Mouse (Mus musculus) cerebellum, postnatal 25 days (tissue): ENCODE measurements around the gene Tnks1bp1.
A peak's percentile ranks its signal among the peaks of the same experiment; 100 is the strongest.

ENCODE experiments used
- DNase-seq, 2 experiments: peaks; one replicate each; pipeline ENCODE4 v3.0.0; 2021; ENCODE audit warnings: mixed read lengths in 2 of 2

Gene Tnks1bp1

DNA sequence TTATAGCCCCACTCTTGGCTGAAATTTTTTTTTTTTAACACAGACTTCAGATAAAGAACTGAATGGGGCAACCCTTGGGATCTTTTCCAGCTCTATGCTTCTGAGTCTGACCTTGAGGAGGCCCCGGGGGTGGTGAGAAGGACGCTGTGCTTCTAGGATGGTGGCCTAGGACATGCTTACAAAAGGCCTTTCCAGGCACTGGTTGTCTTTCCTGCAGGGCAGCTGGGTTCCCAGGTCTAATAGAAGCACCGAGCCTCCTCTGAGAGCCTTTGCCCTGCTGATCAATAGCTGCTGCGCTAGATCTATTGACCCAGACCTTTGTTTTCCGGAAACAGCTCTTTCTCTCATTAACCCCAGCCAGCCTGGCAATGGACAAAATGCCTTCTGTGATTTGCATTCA is 48.1 kb downstream of the Tnks1bp1 start:
- no peak for DNase-seq

DNA sequence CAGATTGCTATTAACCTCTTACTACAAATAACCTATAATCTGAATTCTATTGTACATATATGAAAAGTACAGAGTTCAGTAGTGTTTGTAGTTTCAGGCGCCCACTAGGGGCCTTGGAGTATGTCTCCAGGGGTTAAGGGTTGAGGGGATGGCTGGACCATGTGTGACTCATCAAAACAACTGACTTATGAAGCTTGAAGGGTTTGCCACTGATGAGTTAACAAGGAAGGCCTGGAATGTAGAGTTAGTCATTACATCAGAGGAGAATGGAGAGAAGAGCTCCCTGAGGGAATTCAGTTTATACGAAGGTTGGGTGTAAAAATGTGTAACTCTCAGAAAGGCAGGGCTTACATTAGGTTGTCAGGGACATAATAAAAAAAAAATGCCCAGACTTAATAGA is 50.2 kb downstream of the Tnks1bp1 start:
- no peak for DNase-seq

DNA sequence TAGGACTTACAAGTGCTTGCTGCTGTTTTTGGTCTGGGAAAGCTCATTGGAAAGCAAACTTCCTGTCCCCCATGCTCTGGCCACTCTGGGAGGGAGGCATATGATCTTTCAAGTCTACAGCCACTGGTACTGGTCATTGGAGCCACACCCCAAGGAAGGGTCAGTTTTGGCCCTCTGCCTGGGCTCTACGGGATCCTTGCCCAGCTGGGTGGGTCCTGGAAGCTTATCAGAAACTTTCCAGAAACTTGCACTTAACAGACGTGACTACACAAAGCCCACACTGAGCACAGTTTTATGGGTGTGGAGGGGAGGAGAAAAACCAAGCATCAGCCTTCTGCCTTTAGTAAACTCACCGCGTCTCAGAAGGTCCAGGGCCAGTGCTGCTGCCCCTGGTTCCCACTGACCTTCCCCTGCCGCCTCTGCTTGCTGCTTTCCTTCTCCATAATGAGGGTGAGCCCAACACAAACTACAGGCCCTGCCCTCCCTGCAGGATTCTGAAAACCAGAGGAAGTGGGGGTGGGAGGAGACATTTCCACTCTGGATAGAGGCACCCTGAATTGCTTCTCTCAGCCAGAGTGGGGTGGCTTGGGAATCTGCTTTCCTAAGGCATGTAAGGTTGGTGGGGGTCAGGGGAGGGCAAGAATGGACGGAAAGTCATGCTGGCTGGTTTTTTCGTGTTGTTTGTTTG is 51.1 kb downstream of the Tnks1bp1 start:
- no peak for DNase-seq

DNA sequence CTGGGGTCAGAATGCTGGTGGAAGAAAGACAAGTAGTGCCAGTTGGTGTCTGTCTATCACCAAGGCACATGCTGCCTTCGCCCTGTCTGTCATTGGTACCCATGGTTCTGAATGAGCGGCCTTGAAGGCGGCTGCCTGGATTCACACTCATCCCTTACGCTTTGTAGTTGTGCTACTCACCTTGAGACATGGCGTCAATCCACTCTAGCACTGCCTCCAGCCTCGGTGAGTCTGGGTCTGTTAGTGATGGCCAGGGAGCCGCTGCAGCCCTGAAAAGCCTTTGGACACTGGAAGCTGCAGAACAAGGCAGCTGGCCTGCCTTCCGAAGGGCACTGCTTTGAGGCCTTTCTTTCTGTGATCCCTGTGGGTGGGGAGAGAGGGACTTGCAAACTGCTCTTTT is 55.4 kb downstream of the Tnks1bp1 start:
- no peak for DNase-seq

DNA sequence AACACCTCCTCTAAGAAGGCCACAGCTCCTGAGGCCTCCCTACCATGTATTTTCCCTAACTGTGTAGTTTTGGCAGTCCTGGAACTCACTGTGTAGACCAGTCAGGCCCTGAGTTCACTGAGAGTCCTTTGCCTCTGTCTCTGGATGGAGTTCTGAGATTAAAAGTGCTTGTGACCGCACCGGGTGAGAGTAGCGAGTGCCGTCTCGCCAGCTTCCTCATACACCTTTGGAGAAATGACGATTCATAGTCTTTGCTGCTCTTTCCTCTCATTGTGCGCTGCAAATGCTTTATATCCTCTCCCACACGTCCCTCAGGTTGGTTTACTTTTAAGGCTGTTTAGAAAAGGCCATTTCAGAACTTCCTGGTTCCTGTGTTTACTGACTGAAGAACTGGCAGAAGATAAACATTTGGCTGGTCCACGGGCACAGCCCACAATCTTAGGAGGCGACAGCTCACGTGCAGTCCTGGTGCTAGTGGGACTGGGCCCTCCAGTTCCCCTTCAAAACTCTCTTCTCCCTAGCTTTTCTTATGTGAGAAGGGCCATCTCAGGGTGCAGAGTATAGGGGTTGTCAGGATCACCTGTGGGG is 57.7 kb downstream of the Tnks1bp1 start:
- no peak for DNase-seq

DNA sequence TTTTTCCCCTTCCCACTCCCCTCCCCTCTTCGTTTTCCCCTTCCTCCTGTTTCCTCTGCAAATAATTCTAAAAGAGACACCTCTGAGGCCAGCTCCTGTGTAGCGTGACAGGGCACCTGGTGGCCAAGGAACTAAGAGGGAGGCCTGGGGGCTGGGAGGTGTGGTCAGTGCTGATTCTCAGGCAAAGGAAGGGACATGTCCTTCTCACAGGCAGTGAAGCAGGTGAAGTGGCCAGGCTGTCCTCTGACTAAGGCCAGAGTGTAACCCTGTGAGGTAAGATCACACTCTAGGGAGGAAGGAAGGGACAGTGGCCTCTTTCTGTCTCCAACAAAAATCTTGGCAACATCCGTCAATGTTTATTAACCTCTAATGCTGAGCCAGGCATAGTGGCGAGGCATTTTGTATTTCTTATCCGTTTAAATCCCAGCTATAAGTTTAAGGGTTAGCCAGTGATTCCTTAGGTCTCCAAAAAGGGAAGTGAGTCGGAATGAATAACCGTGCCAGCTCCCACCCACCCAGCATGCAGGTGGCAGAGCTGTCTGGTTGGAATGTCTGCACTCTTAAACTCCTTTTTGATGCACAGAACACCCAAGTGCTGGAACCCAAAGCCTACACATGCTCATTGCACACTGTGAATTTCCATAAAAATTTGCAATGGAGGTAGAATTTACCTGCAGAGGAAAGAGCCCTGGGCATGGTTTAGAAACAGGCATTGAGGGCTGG is 58.4 kb downstream of the Tnks1bp1 start:
- no peak for DNase-seq

DNA sequence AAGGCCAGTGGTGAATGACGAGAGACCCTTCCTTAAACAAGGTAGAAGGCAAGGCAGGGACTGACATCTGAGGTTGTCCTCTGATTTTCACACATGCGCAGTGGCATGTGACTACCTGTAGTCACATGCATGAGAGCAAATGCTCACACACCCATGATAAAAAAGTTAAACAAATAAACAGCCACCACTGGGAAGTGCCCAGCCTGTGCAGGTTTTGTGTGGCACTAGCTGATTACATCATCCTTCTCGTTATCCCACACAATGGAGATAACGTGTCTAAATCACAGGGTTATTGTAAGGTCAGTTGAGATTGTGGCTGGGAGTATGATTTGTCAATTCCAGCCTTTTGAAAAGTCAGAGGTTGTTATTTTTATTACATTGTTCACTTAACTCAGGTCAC is 59.1 kb downstream of the Tnks1bp1 start:
- no peak for DNase-seq

DNA sequence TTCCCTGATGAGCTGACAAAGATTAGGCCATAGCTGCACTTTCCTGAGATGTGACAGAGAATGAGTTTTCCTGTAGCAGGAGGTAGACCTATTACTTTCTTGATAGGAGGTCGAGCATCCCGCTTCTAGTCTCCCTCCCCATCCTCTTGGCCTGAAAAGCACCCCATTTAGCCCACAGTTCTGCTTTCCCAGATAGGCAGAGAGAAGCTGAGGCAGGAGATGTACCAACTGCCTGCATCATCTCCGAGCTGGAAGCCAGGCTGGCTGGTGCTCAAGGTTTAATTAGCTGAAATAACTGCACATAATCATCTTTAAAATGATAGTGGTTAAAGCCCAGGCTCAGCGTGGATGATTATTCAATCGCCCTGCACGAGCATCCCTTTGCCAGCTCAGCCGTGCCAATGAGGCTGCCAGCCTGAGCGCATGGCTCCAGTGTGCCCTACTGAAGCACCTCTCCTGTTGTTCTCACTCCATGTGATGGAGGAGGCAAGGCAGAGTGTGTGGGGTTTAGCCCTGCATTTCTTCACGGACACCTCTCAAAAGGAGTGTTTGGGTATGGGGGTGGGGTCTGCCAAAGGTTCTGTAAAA is 62.6 kb downstream of the Tnks1bp1 start:
- peak; percentile 12 to 45 for DNase-seq
